Comparison of ENCODE assay signal across 22 mouse cellular contexts in the genomic region with DNA sequence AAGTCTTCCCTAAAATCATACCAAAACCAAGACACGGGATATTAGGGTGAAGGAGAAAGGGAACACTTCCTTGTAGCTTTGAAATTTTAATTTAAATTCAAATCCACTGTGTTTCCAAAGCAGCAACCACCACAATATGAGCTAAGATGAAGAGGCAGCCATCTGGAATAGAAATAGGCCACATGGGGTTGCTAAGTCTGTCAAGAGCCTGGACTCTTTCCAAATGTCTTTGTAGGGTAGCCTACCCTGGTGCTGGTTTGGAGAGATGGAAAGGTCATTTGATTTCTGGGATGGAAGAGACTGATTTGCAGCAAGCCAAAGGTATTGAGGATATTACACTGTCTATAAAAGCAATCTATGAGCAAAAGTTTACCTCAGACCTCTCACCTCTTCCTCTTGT.
"Had no signal": no experiment of that assay in that cellular context is flagged by ENCODE, and none has a peak within 500 bp of the region (broad histone marks: within the 10 kb centered on the region; RNA-seq: fewer than 3 reads in every experiment).

No protein-coding gene starts in this region.

- H3K4me1 ChIP-seq: kidney, embryonic 15.5 days; limb, embryonic 10.5 days; limb, embryonic 13.5 days; liver, embryonic 12.5 days; liver, embryonic 15.5 days; lung, embryonic 15.5 days; stomach, embryonic 15.5 days had no signal

- H3K4me3 ChIP-seq: kidney, embryonic 15.5 days; limb, embryonic 10.5 days; limb, embryonic 13.5 days; liver, embryonic 12.5 days; liver, embryonic 15.5 days; lung, embryonic 15.5 days; midbrain, embryonic 13.5 days; myocyte; neural tube, embryonic 13.5 days; stomach, embryonic 15.5 days had no signal

- DNase-seq: kidney, adult 11 months; kidney, adult 8-10 months; kidney, postnatal 10 days; kidney, postnatal 36 days; liver; lung, adult 18-20 months; lung, postnatal 10 days; lung, postnatal 4 days; retina, postnatal 1 day; right cerebral cortex, postnatal 25 days; spleen, adult 18-20 months; thymus, postnatal 25 days had no signal

- H3K9me3 ChIP-seq: kidney, embryonic 15.5 days; limb, embryonic 10.5 days; limb, embryonic 13.5 days; liver, embryonic 15.5 days; lung, embryonic 15.5 days; midbrain, embryonic 13.5 days; neural tube, embryonic 13.5 days; stomach, embryonic 15.5 days had no signal

- H3K9ac ChIP-seq: kidney, embryonic 15.5 days; limb, embryonic 13.5 days; liver, embryonic 12.5 days; liver, embryonic 15.5 days; lung, embryonic 15.5 days; midbrain, embryonic 13.5 days; neural tube, embryonic 13.5 days; stomach, embryonic 15.5 days had no signal

- ATAC-seq: liver, embryonic 12.5 days; midbrain, embryonic 13.5 days had no signal

- H3K4me2 ChIP-seq: kidney, embryonic 15.5 days; limb, embryonic 13.5 days; liver, embryonic 12.5 days; liver, embryonic 15.5 days; lung, embryonic 15.5 days; midbrain, embryonic 13.5 days; neural tube, embryonic 13.5 days; stomach, embryonic 15.5 days had no signal

- H3K27ac ChIP-seq: kidney, embryonic 15.5 days; limb, embryonic 10.5 days; limb, embryonic 13.5 days; liver, embryonic 12.5 days; liver, embryonic 15.5 days; lung, embryonic 15.5 days; midbrain, embryonic 13.5 days; neural tube, embryonic 13.5 days; stomach, embryonic 15.5 days had no signal

- H3K36me3 ChIP-seq: kidney, embryonic 15.5 days; limb, embryonic 10.5 days; limb, embryonic 13.5 days; liver, embryonic 12.5 days; liver, embryonic 15.5 days; lung, embryonic 15.5 days; stomach, embryonic 15.5 days had no signal

- H3K27me3 ChIP-seq: kidney, embryonic 15.5 days; limb, embryonic 13.5 days; liver, embryonic 12.5 days; liver, embryonic 15.5 days; lung, embryonic 15.5 days; midbrain, embryonic 13.5 days; neural tube, embryonic 13.5 days; stomach, embryonic 15.5 days had no signal
